Mouse (Mus musculus): Measurements from ENCODE around the gene Ppp1r21.
A peak's percentile ranks its signal among the peaks of the same experiment; 100 is the strongest.

The Ppp1r21 gene

GRCm38 (mm10) chr17:88530667-88531066 is 749 bp downstream of the Ppp1r21 start:
- no peak for DNase-seq

- no peak for DNase-seq
These were observed 1.3 kb downstream of the Ppp1r21 start for GRCm38 (mm10) chr17:88531176-88531575.

GRCm38 (mm10) chr17:88537842-88538430 is 8.0 kb downstream of the Ppp1r21 start:
- DNase-seq: no peak

- DNase-seq: no peak
These were observed 13.0 kb downstream of the Ppp1r21 start for GRCm38 (mm10) chr17:88542771-88543416.

GRCm38 (mm10) chr17:88543417-88543782 is 13.5 kb downstream of the Ppp1r21 start:
- no peak for DNase-seq

- DNase-seq: no peak
These were observed 15.4 kb downstream of the Ppp1r21 start for GRCm38 (mm10) chr17:88545217-88545784.

GRCm38 (mm10) chr17:88546745-88547144 is 16.8 kb downstream of the Ppp1r21 start:
- no peak for DNase-seq

- DNase-seq: no peak
These were observed 19.7 kb downstream of the Ppp1r21 start for GRCm38 (mm10) chr17:88549411-88550191.

GRCm38 (mm10) chr17:88550351-88550750 is 20.4 kb downstream of the Ppp1r21 start:
- DNase-seq: no peak

- peak; percentile 15 for DNase-seq
These were observed 21.3 kb downstream of the Ppp1r21 start for GRCm38 (mm10) chr17:88550981-88551940.

GRCm38 (mm10) chr17:88552556-88552955 is 22.6 kb downstream of the Ppp1r21 start:
- DNase-seq: no peak

GRCm38 (mm10) chr17:88553001-88553449 is 23.1 kb downstream of the Ppp1r21 start:
- peak; percentile 53 for DNase-seq

- no peak for DNase-seq
These were observed 23.7 kb downstream of the Ppp1r21 start for GRCm38 (mm10) chr17:88553473-88554087.

- no peak for DNase-seq
These were observed 26.3 kb downstream of the Ppp1r21 start for GRCm38 (mm10) chr17:88556176-88556575.

GRCm38 (mm10) chr17:88556688-88557087 is 26.8 kb downstream of the Ppp1r21 start:
- no peak for DNase-seq

GRCm38 (mm10) chr17:88558168-88558842 is 28.4 kb downstream of the Ppp1r21 start:
- DNase-seq: peak; percentile 89

- peak; percentile 44 for DNase-seq
These were observed 33.7 kb downstream of the Ppp1r21 start for GRCm38 (mm10) chr17:88563611-88564010.

GRCm38 (mm10) chr17:88569807-88570540 is 40.1 kb downstream of the Ppp1r21 start:
- DNase-seq: no peak

GRCm38 (mm10) chr17:88570784-88571183 is 40.9 kb downstream of the Ppp1r21 start:
- no peak for DNase-seq

GRCm38 (mm10) chr17:88574811-88575210 is 44.9 kb downstream of the Ppp1r21 start:
- DNase-seq: no peak

Data from lung, postnatal 10 days (tissue).